Mouse (Mus musculus) cortical plate, adult 2 months (tissue): ENCODE measurements at regions not wholly inside any gene's neighbourhood (a gene's known extent, or its start where the extent isn't known, plus 50 kb on each side); places are given as distances from the start of the nearest gene placed in this dataset.

Experiments used
- CTCF ChIP-seq: fragments of 200-500 bp; IDR thresholded peaks from 2 replicates; pipeline ENCODE4 v1.5.1; 2011; ENCODE audit warnings: mild to moderate bottlenecking, control low read depth, low read length; ENCODE audit not compliant: insufficient read depth; ENCODE audit errors: extremely low read depth
- POLR2A ChIP-seq: fragments of 200-500 bp; IDR thresholded peaks from 2 replicates; pipeline ENCODE4 v1.6.1; 2011; ENCODE audit warnings: mild to moderate bottlenecking, low read length, control low read depth; ENCODE audit not compliant: insufficient read depth; ENCODE audit errors: extremely low read depth

DNA sequence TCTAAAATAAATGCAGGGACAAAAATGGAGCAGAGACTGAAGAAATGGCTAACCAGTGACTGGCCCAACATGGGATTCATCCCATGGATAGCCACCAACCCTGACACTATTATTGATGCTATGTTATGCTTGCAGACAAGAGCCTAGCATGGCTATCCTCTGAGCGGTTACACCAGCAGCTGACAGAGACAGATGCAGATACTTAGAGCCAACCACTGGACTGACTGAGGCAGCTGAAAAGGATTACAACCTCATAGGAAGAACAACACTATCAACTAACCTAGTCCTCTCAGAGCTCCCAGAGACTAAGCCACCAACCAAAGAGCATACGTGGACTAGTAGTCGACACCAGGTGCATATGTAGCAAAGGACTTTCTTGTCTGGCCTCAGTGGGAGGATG lies 478.9 kb upstream of the Adamts16 start:
- TF ChIP-seq CTCF, result no peak
- no peak for TF ChIP-seq POLR2A
